Mouse (Mus musculus) embryo, embryonic 11 days (tissue): ENCODE measurements around the gene Nup88.

Experiments used
- DNase-seq: peaks from one replicate; pipeline ENCODE4 v3.0.0-alpha.2; 2015

Nup88 gene

GRCm38 (mm10) chr11:70969821-70970559 is at the start of gene Nup88, which contains the start of gene Rpain:
TSS of gene Nup88 (minus strand) at chr11:70969973.
TSS of gene Rpain (plus strand) at chr11:70970213.
- peak; percentile 96 for DNase-seq

- DNase-seq: no peak
These were observed 48.8 kb upstream of the Nup88 start for GRCm38 (mm10) chr11:71018416-71019200.

GRCm38 (mm10) chr11:71017051-71017450 is 47.3 kb upstream of the Nup88 start:
- no peak for DNase-seq

GRCm38 (mm10) chr11:71012743-71013142 is 43.0 kb upstream of the Nup88 start:
- DNase-seq: no peak

GRCm38 (mm10) chr11:71008321-71008720 is 38.5 kb upstream of the Nup88 start:
- DNase-seq: no peak

GRCm38 (mm10) chr11:71007831-71008230 is 38.1 kb upstream of the Nup88 start:
- DNase-seq: no peak

GRCm38 (mm10) chr11:71007026-71007425 is 37.3 kb upstream of the Nup88 start:
- no peak for DNase-seq

- DNase-seq: no peak
These were observed 35.3 kb upstream of the Nup88 start for GRCm38 (mm10) chr11:71005046-71005445.

- DNase-seq: peak; percentile 98
These were observed 34.6 kb upstream of the Nup88 start, which contains the start of gene Dhx33 for GRCm38 (mm10) chr11:71004316-71004773. TSS of gene Dhx33 (minus strand) at chr11:71004437.

- DNase-seq: peak; percentile 56
These were observed 34.0 kb upstream of the Nup88 start for GRCm38 (mm10) chr11:71003611-71004315.

- DNase-seq: no peak
These were observed 31.4 kb upstream of the Nup88 start for GRCm38 (mm10) chr11:71001167-71001566.

GRCm38 (mm10) chr11:70982557-70983228 is 12.9 kb upstream of the Nup88 start, which contains the start of gene C1qbp:
TSS of gene C1qbp (minus strand) at chr11:70983026.
- DNase-seq: peak; percentile 94

GRCm38 (mm10) chr11:70982030-70982429 is 12.3 kb upstream of the Nup88 start:
- no peak for DNase-seq

GRCm38 (mm10) chr11:70980751-70981510 is 11.2 kb upstream of the Nup88 start:
- no peak for DNase-seq

GRCm38 (mm10) chr11:70980232-70980631 is 10.5 kb upstream of the Nup88 start:
- DNase-seq: no peak

GRCm38 (mm10) chr11:70977293-70977692 is 7.5 kb upstream of the Nup88 start:
- no peak for DNase-seq

GRCm38 (mm10) chr11:70975193-70975592 is 5.4 kb upstream of the Nup88 start:
- no peak for DNase-seq

- DNase-seq: peak; percentile 49
These were observed 4.2 kb upstream of the Nup88 start for GRCm38 (mm10) chr11:70973947-70974346.

- DNase-seq: no peak
These were observed 2.8 kb upstream of the Nup88 start for GRCm38 (mm10) chr11:70972586-70972985.

GRCm38 (mm10) chr11:70970560-70971540 is 1.1 kb upstream of the Nup88 start:
- DNase-seq: no peak
